Mouse (Mus musculus) embryo, embryonic 10 days (tissue): Measurements from ENCODE around the gene Maml3.

ENCODE experiments used
- DNase-seq: peaks from one replicate; pipeline ENCODE4 v3.0.0-alpha.2; 2015; ENCODE audit warnings: low spot score

Maml3 gene

DNA sequence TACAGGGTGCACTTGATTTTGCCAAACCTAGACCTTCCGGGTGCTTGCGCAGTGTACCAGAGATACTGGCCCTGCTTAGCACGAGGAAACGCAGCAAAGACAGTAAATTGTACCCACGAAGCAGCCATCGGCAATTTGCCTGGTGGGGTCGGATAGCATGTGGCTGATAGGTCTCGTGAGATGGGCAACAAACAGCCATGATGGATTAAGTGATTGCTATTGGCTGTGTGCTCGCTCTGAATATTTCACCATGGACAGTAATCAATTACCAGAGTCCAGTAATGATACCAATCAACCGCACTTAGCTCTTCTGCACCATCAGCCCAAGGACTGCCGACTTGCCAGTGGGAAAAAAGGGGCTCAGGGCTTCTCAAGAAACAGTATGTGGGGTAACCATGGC is 150.9 kb downstream of the Maml3 start:
- DNase-seq: no peak

DNA sequence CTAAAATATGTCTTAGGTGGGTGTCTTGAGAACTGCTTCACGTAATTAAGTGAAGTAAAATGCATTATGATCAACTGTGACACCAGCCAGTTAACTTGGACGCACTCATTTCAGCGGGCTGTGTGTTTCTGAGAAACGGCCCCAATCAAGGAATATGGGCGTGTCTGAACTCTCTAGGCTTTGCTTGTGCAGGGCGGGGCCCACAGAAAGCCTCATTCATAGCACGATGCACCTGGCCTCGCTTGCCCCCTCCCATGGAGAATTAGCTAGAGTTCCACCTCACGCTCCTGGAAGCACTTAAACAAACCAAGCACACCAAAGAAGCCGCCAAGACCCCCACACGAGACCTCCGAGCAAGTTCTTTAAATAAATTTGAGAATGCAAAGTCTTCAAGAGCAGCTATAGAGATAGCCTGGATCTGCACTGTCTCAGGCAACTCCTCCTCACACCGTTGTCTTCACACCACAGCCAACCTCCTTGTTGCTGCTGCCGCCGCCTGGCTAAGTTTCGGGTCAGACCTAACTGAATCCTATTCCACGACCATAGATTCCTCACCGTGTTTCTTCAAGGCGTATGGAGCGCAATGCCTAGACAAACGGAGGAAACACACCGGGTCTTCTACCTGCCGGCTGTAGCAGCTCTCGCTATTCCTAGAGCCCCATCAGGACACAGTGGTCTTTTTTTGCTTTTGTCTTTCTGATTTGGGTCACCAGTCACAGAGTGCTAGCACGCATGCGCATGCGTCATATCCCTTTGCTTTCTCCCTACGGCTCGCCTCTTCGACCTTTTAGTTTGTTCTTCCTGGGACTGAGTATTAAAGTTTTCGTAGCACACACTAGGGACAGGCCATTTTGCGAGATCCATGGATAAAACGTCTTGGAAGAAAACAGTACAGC is 151.9 kb downstream of the Maml3 start:
- DNase-seq: no peak

DNA sequence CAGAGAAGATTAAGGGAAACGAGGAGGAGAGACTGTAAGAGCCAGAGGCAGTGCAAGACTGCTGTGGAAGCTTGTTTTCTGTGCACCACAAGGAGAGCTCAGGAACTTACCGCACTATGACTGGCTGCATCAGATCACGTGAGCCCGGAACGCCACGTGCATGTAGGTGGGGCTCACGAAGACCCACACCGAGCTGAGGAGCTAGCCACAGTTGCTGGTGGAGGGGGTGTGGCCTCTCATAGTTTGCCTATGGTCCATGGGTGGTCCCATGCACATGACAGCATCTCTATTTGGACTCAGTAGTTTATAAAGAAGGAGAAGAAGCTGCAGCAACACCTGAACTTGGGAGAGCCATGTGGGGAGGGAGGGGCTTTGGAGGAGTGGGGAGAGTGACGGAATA is 152.6 kb downstream of the Maml3 start:
- DNase-seq: no peak

DNA sequence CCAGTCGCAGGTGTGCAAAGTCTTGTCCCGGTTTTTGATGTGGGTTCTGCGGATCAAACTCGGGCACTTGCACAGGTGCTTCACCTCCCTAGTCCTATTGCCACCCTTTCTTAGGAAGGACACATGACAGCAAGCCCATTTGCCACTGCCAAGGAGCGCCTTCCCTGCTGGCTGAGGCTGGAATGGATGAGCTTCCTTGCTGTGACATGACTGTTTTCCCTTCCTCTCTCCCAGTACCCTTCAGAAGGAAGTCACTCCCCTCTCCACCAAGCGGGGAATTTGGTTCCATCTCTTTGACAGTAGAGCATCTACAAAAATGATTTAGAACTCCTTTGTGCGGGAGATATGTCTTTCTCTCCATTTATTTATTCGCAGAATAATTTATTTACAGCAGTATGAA is 155.2 kb downstream of the Maml3 start:
- no peak for DNase-seq

DNA sequence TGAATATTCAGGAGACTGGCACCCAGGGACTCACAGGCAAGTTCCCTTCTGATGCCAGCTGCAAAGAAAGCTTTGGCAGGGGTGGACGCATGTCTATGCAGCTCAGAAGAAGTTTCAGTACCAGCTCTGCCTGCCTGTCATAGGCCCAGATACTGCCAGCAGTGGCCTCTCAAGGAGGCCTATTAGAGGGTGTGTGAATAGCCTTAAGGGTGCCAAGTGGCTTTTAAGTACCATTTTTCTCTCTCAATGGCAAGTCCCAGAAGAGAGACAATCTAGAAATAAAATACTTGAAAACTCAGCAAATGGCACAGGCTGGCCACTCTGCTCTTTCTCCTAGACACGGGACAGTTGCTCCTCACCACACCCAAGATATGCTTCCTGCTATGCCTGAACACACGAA is 157.7 kb downstream of the Maml3 start:
- no peak for DNase-seq

DNA sequence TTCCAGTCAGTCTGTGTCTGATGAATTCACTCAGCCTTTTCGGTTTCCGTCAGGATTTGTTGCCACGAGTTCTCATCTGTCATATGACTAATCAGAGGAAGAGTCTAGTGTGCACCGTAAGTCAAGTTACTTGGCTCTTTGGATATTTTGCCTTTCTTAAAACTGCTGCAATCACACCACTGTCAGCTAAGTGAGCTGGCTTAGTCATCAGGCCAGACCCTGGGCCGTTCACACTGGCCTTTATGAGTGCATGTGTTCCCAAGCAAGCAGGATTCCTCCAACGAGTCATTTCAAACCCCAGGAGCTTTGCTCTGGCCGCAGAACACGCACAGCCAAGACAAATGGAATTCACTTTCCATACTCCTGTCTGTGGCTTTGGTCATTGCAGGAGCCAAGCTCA is 161.2 kb downstream of the Maml3 start:
- DNase-seq: no peak

DNA sequence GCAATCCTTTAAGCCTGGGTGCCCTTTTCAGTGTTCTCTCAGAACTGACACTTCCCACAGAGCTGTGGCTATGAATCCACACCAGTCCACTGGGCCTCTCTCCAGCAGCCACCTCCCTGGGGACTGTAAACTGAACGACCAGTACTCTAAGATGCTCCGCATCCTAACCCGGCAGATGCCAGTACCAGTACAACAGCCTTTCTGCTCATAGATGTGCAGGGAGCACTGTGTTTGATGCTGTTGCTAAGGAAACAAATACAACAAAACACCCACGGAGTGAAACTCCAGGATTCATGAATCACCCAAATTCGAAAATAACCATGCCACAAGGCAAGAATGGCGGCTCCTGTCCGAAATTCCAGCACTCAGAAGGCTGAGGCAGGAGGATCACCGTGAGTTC is 163.1 kb downstream of the Maml3 start:
- DNase-seq: no peak

DNA sequence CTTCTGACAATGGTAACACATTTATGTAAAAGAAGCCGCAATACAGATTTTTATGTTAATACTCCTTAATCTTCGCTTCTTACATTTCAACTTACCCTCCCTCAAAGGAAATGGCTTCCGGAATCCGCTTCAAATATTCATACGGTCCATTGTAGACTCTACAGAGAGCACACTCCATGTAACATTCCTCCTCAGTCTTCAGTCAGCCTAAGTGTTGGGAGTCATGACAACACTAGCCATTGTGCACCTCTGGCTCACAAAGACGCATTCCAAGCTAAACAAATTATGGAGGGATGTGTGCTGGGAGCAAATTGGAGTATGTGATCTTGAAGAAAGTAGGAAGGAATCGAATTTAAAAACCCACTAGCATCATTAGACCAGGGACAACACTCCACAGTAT is 165.0 kb downstream of the Maml3 start:
- no peak for DNase-seq

DNA sequence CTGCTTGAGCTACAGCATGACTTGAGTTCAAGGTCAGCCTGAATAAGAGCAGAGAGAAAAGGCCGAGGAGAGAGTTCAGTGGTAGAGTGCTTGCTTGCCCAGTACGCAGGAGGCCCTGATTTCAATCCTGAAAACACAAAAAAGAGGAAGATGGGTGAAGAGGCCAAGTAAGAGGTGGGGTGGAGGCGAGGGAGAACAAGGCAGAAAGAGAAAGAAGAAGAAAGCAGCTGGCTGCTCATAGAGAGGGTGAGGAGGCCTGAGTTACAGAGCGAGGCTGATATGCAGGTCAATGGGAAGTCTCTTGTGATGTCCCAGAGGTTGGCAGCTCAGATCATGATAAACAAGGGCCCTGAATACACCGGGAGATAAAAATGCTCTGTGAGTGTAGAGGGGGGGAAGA is 165.8 kb downstream of the Maml3 start:
- DNase-seq: no peak

DNA sequence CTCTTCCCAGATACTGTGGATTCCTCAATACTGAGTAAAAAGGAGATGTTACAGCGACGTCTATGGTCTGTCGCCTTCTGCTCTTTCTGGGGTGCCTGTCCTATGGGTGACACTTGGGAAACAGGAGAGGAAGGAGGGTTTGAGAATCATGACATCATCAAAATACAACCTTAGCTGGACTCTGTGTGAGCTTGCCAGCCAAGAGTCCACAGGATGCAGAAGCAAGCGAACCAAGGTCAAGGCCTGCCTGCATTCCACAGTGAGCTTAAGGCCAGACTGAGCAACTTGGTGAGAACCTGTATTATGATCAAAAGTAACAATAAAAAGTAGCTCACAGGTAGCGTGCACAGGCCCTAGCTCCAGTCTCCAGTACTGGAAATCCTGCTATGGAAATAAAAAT is 167.7 kb downstream of the Maml3 start:
- DNase-seq: no peak

DNA sequence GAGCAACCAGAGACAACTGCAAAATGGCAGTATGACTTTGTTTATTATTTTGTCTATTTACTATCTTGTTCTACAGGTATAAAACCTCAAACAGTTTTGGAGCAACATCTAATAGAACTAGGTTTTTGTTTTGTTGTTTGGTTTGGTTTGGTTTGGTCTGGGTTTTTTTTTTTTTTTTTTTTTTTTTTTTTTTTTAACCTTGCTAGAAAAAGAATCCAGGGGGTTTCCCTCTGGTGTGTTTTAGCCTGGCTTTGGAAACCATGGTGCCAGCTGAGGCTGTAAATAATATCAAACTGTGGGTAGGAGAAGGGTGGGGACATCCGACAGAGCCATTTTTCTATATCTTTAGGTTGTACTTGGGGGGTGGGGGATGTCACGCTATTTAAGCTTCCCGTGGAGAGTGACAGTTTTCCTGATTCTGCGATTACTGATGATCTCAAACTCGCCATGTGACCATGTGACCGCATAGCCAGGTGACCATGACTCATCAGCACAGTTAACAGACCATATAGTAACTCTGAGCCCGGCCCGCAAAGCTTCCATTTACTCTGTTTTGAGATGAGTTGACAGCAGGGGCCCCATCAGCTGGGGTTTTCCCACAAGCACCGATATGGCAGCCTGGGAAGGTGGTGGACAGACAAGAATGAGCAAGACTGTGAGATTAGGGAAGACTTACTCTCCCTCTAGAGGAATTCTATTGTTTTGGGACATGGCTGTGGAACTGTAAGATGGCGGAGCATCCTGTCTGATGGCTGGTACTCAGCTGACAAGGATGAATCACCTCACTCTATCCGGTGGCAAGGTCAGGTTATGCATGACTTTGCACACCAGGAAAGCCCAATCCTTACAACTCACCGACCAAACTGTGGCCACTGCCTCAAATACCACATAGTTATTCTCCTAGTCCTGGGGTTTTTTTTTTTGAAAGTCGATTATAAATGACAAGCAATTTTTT is 170.1 kb downstream of the Maml3 start:
- DNase-seq: no peak

DNA sequence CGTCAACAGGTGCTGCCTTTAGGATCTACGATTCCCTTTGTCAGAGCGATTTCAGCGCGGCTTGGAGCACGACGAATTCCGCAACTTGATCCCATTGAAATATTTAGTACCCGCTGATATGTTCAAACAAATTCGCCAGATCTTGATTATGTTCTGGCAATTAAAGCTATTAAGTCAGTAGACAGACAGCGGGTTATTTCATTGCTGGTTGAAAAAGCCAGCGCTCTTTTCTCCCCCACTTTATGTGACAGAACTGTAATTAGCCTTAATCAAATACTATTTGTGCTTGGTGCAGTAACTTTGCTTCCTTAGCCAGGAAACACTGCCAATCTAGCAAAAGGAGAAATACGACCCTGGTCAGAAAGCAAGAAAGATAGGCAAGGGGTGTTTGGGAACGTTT is 176.7 kb downstream of the Maml3 start:
- no peak for DNase-seq

DNA sequence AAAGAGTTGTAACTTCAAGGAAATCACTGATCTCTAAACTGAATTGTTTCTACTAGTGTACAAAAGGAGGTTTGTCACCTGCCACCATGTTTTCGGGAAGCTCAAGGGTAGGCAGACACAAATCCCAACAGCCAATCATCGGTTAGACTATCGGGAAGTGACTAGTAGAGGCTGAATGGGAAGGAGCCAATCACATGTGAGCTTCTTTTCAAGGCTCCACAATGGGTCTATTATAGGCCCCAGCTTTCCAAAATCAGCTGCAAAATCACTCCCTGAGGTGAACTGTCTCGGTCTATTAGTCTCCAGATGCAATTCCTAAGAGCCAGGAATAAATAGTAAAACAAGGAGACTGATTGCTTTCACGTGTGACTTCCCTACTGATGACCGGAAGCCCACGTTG is 177.3 kb downstream of the Maml3 start:
- no peak for DNase-seq

DNA sequence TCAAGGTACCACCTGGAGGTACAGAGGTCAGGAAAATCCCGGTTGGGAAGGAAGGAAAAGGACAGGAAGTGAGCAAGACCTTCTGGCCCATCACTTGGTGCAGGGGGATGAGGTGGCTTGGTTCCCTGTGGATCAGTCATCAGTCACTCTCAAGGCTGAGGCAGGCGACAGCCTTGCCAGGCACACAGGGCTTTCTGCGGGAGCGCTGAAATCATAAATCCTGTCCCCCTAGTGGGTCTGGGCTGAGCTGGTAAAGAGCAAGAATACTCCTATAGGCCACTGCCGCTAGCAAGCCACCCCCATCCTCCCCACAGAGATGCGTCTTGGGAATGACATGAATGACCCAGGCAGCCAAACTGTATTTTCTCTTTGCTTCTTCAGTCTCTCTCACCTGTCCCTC is 177.8 kb downstream of the Maml3 start:
- peak; percentile 14 for DNase-seq

DNA sequence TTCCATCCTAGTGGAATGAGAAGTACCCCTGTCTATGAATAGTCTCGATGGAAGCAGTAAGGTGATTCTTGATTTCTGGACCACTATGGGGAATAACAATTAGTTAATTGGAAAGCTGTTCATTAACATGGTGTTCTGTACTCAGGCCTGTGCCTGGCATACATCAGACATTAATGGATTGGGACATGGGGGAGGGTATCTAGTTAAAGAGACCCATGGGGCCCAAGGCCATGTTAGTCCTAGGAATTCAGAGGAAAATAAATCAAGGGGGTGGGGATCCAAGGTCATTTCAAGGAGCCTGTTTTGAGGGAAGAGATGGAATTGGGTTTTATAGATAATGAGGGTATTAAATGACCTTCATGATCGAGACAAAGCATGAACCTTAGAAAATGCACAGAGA is 179.1 kb downstream of the Maml3 start:
- no peak for DNase-seq

DNA sequence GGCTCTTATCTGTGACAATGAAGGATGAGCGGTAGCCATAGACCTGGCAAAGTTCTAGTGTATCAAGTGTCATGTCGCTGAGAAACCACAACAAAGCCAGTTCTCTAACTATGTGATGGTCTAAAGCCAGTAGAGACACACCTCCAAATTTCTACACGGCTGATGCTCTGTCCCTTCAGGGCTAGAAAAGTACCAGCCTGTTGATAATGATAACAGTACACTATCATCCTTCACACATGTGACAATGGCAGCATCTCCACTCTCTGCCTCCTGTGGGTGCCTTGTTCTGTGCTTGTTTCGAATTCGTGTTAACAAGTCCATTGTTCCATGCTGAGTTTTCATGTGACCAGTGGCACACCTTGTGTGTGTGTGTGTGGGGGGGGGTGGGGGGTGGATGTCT is 180.2 kb downstream of the Maml3 start:
- DNase-seq: no peak

DNA sequence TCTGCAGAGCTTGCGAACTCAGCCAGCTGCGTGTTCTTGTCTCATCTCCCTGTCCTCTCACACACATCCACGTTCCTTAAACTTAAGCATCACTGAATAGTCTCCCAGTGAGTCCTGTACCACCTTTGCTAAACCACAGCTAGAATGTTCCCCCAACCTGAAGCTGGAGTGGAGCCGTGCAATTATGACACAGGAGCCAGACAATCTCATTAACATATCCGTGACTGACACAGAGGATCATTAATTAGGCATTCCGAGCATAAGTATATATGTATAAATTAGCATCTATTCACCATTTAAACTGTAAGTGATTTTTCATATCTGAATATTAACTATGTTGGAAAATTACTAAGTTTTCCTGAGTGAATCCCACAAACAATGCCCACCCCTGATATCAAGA is 181.1 kb downstream of the Maml3 start:
- DNase-seq: no peak

DNA sequence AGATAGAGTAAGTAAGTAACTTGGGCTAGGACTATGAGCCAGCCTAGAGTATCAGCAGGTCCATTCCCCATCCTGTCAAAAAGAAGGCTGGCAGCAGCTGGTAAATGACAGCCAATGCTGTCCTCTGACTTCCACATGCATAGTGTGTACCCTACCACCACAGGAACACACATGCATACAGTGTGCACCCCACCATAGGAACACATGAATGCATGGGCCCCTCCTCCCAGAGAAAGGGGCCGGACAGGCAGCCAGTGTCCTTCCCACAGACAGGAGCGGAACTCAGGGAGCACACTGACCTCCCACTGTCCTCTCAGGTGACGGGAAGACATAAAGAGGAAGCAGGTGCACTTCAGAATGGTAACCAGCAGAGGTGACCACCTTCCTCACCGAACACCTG is 188.0 kb downstream of the Maml3 start:
- no peak for DNase-seq

DNA sequence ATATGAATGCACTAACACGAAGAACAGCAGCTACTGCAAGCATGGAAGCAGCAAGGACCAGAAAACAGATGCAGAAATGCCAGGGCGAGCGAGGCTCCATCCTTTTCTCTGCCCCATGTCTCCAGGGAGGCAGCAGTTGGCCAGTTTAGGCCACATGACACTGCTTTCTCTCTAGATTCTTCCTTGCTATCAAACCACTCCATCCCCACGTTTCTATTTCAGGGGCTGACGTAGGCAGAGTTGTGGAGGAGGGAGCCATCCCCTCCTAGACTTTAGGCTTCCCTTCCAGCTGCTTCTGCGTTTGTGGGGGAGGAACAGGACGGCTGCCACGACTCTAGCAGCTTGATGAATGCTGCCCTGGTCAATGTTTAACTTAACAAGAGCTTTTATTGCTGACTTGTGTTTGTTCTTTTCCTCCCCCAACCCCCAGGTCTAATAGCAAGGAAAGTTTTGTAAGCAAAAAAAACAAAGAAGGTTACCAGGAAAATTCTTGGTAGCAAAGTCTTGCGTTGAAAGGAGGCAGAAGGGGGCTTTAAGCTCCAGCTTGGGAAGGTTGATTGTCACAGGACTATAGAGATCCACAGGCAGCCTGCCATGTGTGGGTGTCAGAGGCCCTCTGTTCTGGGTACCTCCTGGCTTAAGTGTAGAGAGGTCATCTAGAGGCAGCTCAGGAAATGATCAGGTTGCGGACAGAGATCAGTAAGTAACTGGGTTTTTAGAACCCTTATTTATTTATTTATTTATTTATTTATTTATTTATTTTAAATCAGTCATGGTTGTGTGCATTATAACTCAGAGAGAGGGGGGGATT is 188.6 kb downstream of the Maml3 start:
- DNase-seq: peak; percentile 73

DNA sequence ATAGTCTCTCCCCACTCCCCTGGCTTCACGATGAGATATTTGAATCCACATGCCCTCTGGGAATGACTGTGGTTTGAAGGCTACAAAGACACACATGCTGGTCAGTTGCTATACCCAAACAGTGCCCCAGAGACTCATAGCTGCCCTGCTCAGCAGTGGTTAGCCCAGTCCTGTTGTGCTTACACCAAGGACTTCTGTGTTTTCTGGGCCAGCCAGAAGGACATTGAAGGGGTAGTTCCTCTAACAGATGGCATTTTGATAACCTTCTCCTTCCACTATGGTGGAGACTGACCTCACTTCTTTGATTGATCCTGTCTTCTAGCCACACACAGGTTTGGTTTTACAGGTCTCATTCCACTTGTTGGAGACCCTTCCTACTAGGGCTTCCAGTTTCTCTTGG is 189.5 kb downstream of the Maml3 start:
- no peak for DNase-seq

DNA sequence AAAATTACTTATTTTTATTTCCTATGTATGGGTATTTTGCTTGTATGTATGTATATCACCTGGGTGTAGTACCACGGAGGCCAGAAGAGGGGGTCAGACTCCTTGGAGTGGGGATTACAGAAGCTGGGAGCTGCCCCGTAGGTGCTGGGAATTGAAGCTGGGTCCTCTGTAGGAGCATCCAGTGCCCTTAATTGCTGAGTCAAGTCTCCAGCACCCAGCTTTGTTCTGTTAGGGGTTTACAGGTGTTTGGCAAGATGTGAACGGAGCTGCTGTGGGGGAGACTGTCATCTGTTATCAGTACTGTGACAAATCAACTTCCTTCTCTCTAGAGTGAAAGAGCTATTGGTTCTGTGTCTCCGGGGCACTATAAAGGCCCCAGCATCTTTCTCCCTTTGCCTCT is 190.0 kb downstream of the Maml3 start:
- DNase-seq: no peak

DNA sequence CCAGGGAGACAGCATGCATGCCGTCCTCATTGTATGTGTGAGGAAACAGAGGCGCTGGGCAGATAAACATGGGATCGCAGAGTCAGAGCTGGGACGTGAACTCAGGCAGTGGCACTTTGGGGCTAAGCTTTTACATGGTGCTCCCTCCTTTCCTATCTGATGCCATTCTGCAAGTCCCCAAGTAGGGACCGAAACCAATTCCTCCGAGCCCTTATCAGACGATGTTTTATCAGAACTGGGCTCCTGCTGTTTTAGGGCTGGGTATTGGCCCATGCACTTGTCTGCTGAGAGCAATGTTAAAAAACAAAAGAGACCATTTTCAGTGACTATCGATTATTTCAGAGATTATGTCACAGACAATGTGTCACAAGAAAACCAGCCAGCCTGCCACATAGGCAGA is 191.4 kb downstream of the Maml3 start:
- no peak for DNase-seq
